Mouse (Mus musculus) midbrain, postnatal 0 days (tissue): ENCODE data around the gene Rara. TPM values are rescaled to one million over a fixed set of nuclear protein-coding genes. Genes with fewer than 3 reads are reported as not detected.
A peak's percentile ranks its signal among the peaks of the same experiment; 100 is the strongest.

ENCODE experiments used
- ATAC-seq: fragments of 200-750 bp; cut with Nextera tagmentation; 2 replicates; pipeline ENCODE4 v1.8.0; 2017; ENCODE audit warnings: moderate number of reproducible peaks, mild to moderate bottlenecking, moderate TSS enrichment, moderate library complexity; ENCODE audit not compliant: low FRiP score
- DNase-seq: peaks from one replicate; pipeline ENCODE4 v3.0.0-alpha.2; 2015; ENCODE audit warnings: low spot score
- H3K27ac ChIP-seq: fragments of 300-500 bp; sonication (generic); 2 replicates; pipeline ENCODE4 v1.5.1; 2014; ENCODE audit warnings: low read depth, mild to moderate bottlenecking, low read length, mixed read lengths
- H3K27me3 ChIP-seq: fragments of 300-500 bp; sonication (generic); 2 replicates; pipeline ENCODE4 v1.6.1; 2014; ENCODE audit warnings: low read length, control low read depth, mixed read lengths; ENCODE audit not compliant: insufficient read depth
- H3K36me3 ChIP-seq: fragments of 300-500 bp; sonication (generic); 2 replicates; pipeline ENCODE4 v1.6.1; 2014; ENCODE audit warnings: low read length, control low read depth, mixed read lengths; ENCODE audit not compliant: insufficient read depth
- H3K4me1 ChIP-seq: fragments of 300-500 bp; sonication (generic); 2 replicates; pipeline ENCODE4 v1.6.1; 2014; ENCODE audit warnings: mild to moderate bottlenecking, control low read depth, antibody characterized with exemption, low read length, mixed read lengths; ENCODE audit not compliant: insufficient read depth
- H3K4me2 ChIP-seq: fragments of 300-500 bp; sonication (generic); 2 replicates; pipeline ENCODE4 v1.6.1; 2014; ENCODE audit warnings: low read depth, mild to moderate bottlenecking, low read length, mixed read lengths; ENCODE audit not compliant: poor library complexity, severe bottlenecking
- H3K4me3 ChIP-seq: fragments of 300-500 bp; sonication (generic); 2 replicates; pipeline ENCODE4 v1.5.1; 2014; ENCODE audit warnings: low read depth, mild to moderate bottlenecking, low read length, moderate library complexity
- H3K9ac ChIP-seq: fragments of 300-500 bp; sonication (generic); replicated peaks from 2 replicates; pipeline ENCODE4 v1.6.1; 2014; ENCODE audit warnings: mild to moderate bottlenecking, low read length, moderate library complexity, mixed read lengths; ENCODE audit not compliant: poor library complexity, severe bottlenecking
- H3K9me3 ChIP-seq: fragments of 300-500 bp; sonication (generic); 2 replicates; pipeline ENCODE4 v1.6.1; 2016; ENCODE audit warnings: low read length, control low read depth
- CTCF ChIP-seq: IDR thresholded peaks from 2 replicates; pipeline ENCODE4 v1.5.1; 2016; ENCODE audit warnings: antibody characterized with exemption, mild to moderate bottlenecking
- WGBS: fragments of 180-500 bp; shearing (Covaris S2); extraction: QIAGEN DNeasy Blood & Tissue Kit; methylation state at CpG from one replicate; pipeline ENCODE4 v1.1.7; 2014; 5-methylcytosine and 5-hydroxymethylcytosine counted together
- polyA plus RNA-seq: library from polyadenylated mRNA; unstranded; fragments of >200 nt; fragmentation: Nextera tagmentation; extraction: Ambion mirVana; gene quantifications from 2 replicates; pipeline ENCODE4 v1.2.1, GENCODE M21; 2015
- total RNA-seq: library from RNA; depleted of rRNA; stranded (reverse); fragments of >200 nt; gene quantifications from 2 replicates; pipeline ENCODE4 v1.2.3, GENCODE M21; 2014

The Rara gene
- total and polyA plus RNA-seq, 2 experiments from 2014 or later: 8.2 to 20.4 TPM

- no peak for DNase-seq
- no peaks in the 10 kb centered on the region for H3K27me3 ChIP-seq
- no peaks in the 10 kb centered on the region for H3K9me3 ChIP-seq
- no peak overlapping the region for H3K4me2 ChIP-seq
- H3K27ac ChIP-seq: no peak overlapping the region
- TF ChIP-seq CTCF: no peak
- ATAC-seq: no peak
- no peak overlapping the region for H3K9ac ChIP-seq
- 91% methylated on average over 9 of the region's 9 CpGs for WGBS
- H3K4me1 ChIP-seq: peaks cover 8% of the 10 kb centered on the region
- H3K4me3 ChIP-seq: no peak overlapping the region
- peaks cover 20% of the 10 kb centered on the region for H3K36me3 ChIP-seq
Measured at GRCm38 (mm10) chr11:98972801-98973360, 45.3 kb downstream of the Rara start.

- TF ChIP-seq CTCF: no peak
- no peak for ATAC-seq
Measured at GRCm38 (mm10) chr11:98973584-98973983, 46.0 kb downstream of the Rara start.

GRCm38 (mm10) chr11:98974213-98974612 lies 46.6 kb downstream of the Rara start:
- Histone ChIP-seq H3K9ac (no peak overlapping the region), H3K27me3 (no peaks in the 10 kb centered on the region), H3K4me1 (no peaks in the 10 kb centered on the region; the same call in 1 of the 2 replicates), H3K9me3 (no peaks in the 10 kb centered on the region), H3K27ac (no peak overlapping the region), H3K4me3 (no peak overlapping the region), H3K36me3 (peaks cover 20% of the 10 kb centered on the region), H3K4me2 (no peak overlapping the region)
- DNase-seq (no peak), ATAC-seq (no peak)
- 80% methylated on average over 6 of the region's 6 CpGs for WGBS
- TF ChIP-seq CTCF: no peak

More at GRCm38 (mm10) chr11:98973584-98973983, 46.0 kb downstream of the Rara start:
- H3K27ac ChIP-seq: no peak overlapping the region
- peaks cover 4% of the 10 kb centered on the region; the same call in 1 of the 2 replicates for H3K4me1 ChIP-seq
- peaks cover 20% of the 10 kb centered on the region for H3K36me3 ChIP-seq
- DNase-seq: peak; percentile 18
- no peaks in the 10 kb centered on the region for H3K27me3 ChIP-seq
- 86% methylated on average over 14 of the region's 14 CpGs for WGBS
- no peak overlapping the region for H3K4me3 ChIP-seq
- H3K9ac ChIP-seq: no peak overlapping the region
- no peak overlapping the region for H3K4me2 ChIP-seq
- no peaks in the 10 kb centered on the region for H3K9me3 ChIP-seq

- DNase-seq: peak; percentile 89
- 45% methylated on average over 5 of the region's 5 CpGs for WGBS
- no peaks in the 10 kb centered on the region for H3K4me1 ChIP-seq
Measured at GRCm38 (mm10) chr11:98974871-98975719, 47.5 kb downstream of the Rara start.

GRCm38 (mm10) chr11:98978526-98979148 lies 51.0 kb downstream of the Rara start:
- no peak overlapping the region for H3K4me3 ChIP-seq
- TF ChIP-seq CTCF: no peak
- H3K36me3 ChIP-seq: peaks cover 5% of the 10 kb centered on the region
- H3K27ac ChIP-seq: no peak overlapping the region
- no peaks in the 10 kb centered on the region for H3K27me3 ChIP-seq
- ATAC-seq (no peak), DNase-seq (no peak)
- no peak overlapping the region for H3K9ac ChIP-seq
- 59% methylated on average over 15 of the region's 15 CpGs for WGBS
- 0 out of 2 replicates have a peak, but pooled peaks cover 2% of the 10 kb centered on the region for H3K4me1 ChIP-seq
- no peaks in the 10 kb centered on the region for H3K9me3 ChIP-seq
- H3K4me2 ChIP-seq: no peak overlapping the region

More at GRCm38 (mm10) chr11:98974871-98975719, 47.5 kb downstream of the Rara start:
- Histone ChIP-seq H3K27ac (no peak overlapping the region), H3K4me3 (no peak overlapping the region), H3K9ac (no peak overlapping the region), H3K36me3 (peaks cover 20% of the 10 kb centered on the region), H3K4me2 (no peak overlapping the region), H3K27me3 (no peaks in the 10 kb centered on the region), H3K9me3 (no peaks in the 10 kb centered on the region)
- TF ChIP-seq CTCF: peak; percentile 88
- ATAC-seq: peak; percentile 15; the same call in 1 of the 2 replicates
